Mouse (Mus musculus) heart, embryonic 13.5 days (tissue): ENCODE measurements around the gene Dnali1. TPM values are rescaled to one million over a fixed set of nuclear protein-coding genes. Genes with fewer than 3 reads are reported as not detected.

Source experiments
- ATAC-seq: fragments of 200-750 bp; cut with Nextera tagmentation; 2 replicates; pipeline ENCODE4 v1.8.0; 2017; ENCODE audit warnings: moderate TSS enrichment; ENCODE audit not compliant: insufficient number of reproducible peaks, low FRiP score, low TSS enrichment; ENCODE audit errors: extremely low read depth
- H3K27ac ChIP-seq: fragments of 300-500 bp; sonication (generic); replicated peaks from 2 replicates; pipeline ENCODE4 v1.5.1; 2015; ENCODE audit warnings: moderate library complexity, mild to moderate bottlenecking, inconsistent platforms
- H3K27me3 ChIP-seq: fragments of 300-500 bp; sonication (generic); replicated peaks from 2 replicates; pipeline ENCODE4 v1.6.1; 2015; ENCODE audit warnings: mild to moderate bottlenecking, inconsistent platforms
- H3K36me3 ChIP-seq: fragments of 300-500 bp; sonication (generic); 2 replicates; pipeline ENCODE4 v1.6.1; 2015; ENCODE audit warnings: mild to moderate bottlenecking, inconsistent platforms
- H3K4me1 ChIP-seq: fragments of 300-500 bp; sonication (generic); 2 replicates; pipeline ENCODE4 v1.6.1; 2015; ENCODE audit warnings: inconsistent platforms
- H3K4me2 ChIP-seq: fragments of 300-500 bp; sonication (generic); 2 replicates; pipeline ENCODE4 v1.6.1; 2015; ENCODE audit warnings: inconsistent platforms, mild to moderate bottlenecking, moderate library complexity
- H3K4me3 ChIP-seq: fragments of 300-500 bp; sonication (generic); 2 replicates; pipeline ENCODE4 v1.5.1; 2015; ENCODE audit warnings: moderate library complexity, mild to moderate bottlenecking, inconsistent platforms
- H3K9ac ChIP-seq: fragments of 300-500 bp; sonication (generic); 2 replicates; pipeline ENCODE4 v1.6.1; 2015; ENCODE audit warnings: inconsistent platforms, mild to moderate bottlenecking, moderate library complexity
- H3K9me3 ChIP-seq: fragments of 300-500 bp; sonication (generic); 2 replicates; pipeline ENCODE4 v1.6.1; 2016; ENCODE audit warnings: inconsistent platforms
- WGBS: fragments of 180-500 bp; shearing (Covaris S2); methylation state at CpG from one replicate; pipeline ENCODE4 v1.1.7; 2015; ENCODE audit warnings: mixed read lengths; 5-methylcytosine and 5-hydroxymethylcytosine counted together
- polyA plus RNA-seq: library from polyadenylated mRNA; unstranded; fragments of >200 nt; fragmentation: Nextera tagmentation; extraction: Ambion mirVana; gene quantifications from 2 replicates; pipeline ENCODE4 v1.2.1, GENCODE M21; 2015

The Dnali1 gene
- polyA plus RNA-seq, 1 experiment from 2014 or later, result 0.11 TPM

DNA sequence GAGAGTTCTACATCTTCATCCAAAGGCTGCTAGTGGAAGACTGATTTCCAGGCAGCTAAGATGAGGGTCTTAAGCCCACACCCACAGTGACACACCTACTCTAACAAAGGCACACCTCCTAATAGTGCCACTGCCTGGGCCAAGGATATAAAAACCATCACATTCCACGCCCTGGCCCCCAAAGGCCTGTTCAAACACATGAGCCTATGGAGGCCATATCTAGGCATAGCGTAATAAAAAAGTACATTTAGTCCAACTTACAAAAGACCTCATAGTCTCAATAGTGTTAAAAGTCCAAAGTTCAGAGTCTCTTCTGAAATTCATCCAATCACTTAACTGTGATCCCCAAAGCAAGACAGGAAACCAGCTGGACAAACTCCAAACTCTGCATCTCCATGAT lies 13.2 kb upstream of the Dnali1 start:
- no peak overlapping the region for H3K4me2 ChIP-seq
- WGBS, result 76% methylated on average over 2 of the region's 2 CpGs
- H3K9ac ChIP-seq, result no peak overlapping the region
- no peak overlapping the region for H3K27ac ChIP-seq
- peaks cover 1% of the 10 kb centered on the region; the same call in 1 of the 2 replicates for H3K4me1 ChIP-seq
- peaks cover 52% of the 10 kb centered on the region for H3K36me3 ChIP-seq
- no peak for ATAC-seq
- H3K27me3 ChIP-seq, result no peaks in the 10 kb centered on the region
- H3K4me3 ChIP-seq, result no peak overlapping the region
- no peaks in the 10 kb centered on the region for H3K9me3 ChIP-seq

DNA sequence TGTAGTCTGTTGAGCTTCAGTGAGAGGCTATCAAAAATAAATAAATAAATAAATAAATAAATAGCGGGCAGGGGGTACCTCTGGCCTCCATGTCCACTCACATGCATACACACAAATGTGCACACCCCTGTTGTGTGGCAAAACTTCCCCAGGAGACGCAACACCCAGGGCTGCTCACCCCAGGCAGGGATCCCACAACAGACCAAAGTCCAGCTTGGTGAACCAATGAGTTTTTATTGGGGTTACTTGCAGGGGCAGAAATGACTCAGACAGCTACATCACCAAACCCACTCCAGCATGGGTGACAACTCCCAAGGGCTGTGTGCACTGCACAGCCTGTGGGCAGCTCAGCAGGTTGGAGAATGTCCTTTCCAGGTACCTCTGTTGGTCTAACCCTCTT lies 12.2 kb upstream of the Dnali1 start:
- Histone ChIP-seq H3K9me3 (no peaks in the 10 kb centered on the region), H3K27ac (no peak overlapping the region), H3K4me2 (no peak overlapping the region), H3K9ac (no peak overlapping the region), H3K27me3 (no peaks in the 10 kb centered on the region), H3K36me3 (peaks cover 62% of the 10 kb centered on the region), H3K4me3 (no peak overlapping the region), H3K4me1 (no peaks in the 10 kb centered on the region)
- WGBS, result 81% methylated on average over 2 of the region's 2 CpGs
- no peak for ATAC-seq

DNA sequence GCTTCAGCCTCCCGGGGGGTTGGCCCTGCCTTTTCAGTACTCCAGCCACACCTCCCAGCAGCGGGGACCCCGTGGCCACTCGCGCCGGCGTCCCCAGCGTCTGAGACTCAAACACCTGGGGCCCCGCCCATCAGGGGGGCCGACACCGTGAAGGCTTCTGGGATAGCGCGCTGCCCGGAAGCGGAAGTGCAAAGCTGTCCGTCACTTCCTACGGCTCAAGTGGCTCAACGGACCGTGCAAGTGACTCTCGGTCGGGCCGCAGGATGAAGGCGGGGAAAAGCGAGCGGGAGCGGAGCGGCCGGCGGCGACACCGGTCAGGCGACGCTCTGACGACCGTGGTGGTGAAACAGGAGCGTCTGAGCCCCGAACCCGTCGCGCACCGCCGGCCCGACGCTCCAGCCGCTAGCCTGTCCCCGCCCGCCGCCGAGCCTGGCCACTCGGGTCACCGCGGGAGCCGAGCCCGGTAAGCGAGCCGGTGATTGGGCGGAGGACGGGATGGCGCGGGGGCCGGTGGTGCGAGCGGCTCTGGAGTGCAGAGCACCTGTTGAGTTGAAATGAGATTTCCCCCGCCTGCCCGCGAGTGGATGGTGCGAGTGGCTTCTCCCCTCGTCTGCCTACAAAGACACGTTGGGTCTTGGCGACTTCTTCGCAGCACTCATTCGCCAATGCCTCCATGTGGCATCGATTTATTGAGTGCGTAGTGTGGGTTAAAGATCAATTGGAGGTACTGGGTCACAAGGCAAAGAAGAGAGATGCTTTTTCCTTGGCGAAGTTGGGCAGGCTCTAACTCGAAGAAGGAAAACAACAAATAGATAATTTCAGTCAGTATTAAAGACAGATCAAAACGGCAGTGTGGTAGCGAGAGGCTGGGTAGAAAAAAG lies 1.2 kb upstream of the Dnali1 start, which contains the start of gene Snip1:
Snip1 (plus strand) TSS at position 183 of the 881 bp plus-strand sequence.
- peak; percentile 90 for ATAC-seq
- H3K36me3 ChIP-seq, result peaks cover 38% of the 10 kb centered on the region
- peaks cover 19% of the 10 kb centered on the region for H3K4me1 ChIP-seq
- H3K4me3 ChIP-seq, result peak within 1 kb of the TSS; percentile 96
- 0 out of 2 replicates have a peak, but pooled peaks cover 4% of the 10 kb centered on the region for H3K27me3 ChIP-seq
- H3K9me3 ChIP-seq, result no peaks in the 10 kb centered on the region
- WGBS, result under 1% methylated on average over 78 of the region's 78 CpGs
- peak within 1 kb of the TSS; percentile 97 for H3K9ac ChIP-seq
- H3K27ac ChIP-seq, result peak within 1 kb of the TSS; percentile 71
- peak within 1 kb of the TSS; percentile 90 for H3K4me2 ChIP-seq

DNA sequence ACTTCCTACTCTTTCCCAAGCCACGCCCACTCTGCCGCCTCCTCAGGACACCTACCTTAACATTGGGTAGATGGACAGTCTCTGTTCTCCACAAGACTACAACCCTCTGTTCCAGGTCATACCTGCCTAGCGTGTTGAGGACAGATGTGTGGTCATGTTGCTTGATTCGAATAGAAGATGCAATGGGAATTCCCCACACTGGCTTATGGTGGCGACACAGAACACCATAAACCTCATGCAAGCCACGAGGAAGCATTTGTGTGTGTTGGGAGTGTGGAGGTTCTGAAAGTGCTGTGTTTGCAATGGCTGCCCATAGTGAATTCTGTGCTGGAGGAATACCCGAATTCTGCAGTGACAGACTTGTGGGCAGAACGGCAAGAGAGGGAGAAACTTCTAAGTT lies 1.7 kb downstream of the Dnali1 start:
- ATAC-seq, result no peak
- 0 out of 2 replicates have a peak, but pooled peaks cover 4% of the 10 kb centered on the region for H3K27me3 ChIP-seq
- no peak overlapping the region for H3K4me2 ChIP-seq
- no peak overlapping the region for H3K9ac ChIP-seq
- WGBS, result 69% methylated on average over 8 of the region's 8 CpGs
- no peak overlapping the region for H3K4me3 ChIP-seq
- H3K27ac ChIP-seq, result no peak overlapping the region
- peaks cover 9% of the 10 kb centered on the region for H3K36me3 ChIP-seq
- H3K9me3 ChIP-seq, result no peaks in the 10 kb centered on the region
- peaks cover 21% of the 10 kb centered on the region for H3K4me1 ChIP-seq

DNA sequence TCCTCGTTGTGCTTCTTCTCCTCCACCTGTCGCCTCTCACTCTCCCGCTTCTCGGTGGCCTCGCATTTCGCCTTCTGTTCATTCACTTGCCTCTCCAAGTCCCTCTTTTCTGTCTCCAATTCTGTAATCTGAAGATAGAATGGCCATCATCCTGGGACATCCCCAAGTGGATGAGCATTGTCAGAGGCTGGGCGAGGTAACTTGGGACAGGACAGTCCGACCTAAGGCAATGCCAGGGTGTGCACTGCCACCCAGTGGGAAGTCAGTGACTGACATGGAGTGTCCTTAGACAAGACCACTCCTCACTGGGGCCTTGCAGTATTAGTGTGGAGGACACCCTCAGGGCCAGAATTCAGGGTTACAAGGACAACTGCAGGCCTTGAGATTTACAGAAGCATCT lies 6.5 kb downstream of the Dnali1 start:
- 2% methylated on average over 8 of the region's 8 CpGs for WGBS
- no peak; the same call in 1 of the 2 replicates for ATAC-seq
- H3K9ac ChIP-seq, result peak overlapping the region; percentile 55

DNA sequence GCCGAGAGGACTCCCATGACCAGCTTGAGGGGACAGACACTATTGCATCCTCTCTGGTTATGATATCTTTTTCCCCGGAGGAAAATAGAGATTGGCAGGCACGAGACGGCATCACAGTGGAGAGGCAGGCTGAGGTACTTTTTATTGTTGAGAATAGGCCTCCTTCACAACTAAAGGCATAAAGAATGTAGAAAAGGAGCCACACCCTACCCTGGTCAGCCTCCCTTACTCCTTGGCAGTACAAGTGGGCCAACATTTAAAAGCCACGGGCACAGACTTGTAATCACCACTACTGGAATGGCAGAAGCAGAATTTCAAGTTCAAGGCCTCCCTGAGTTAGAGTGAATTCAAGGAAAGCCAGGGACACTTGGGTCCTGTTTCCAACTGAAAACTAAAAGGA lies 7.5 kb downstream of the Dnali1 start:
- peaks cover 35% of the 10 kb centered on the region for H3K36me3 ChIP-seq
- H3K4me2 ChIP-seq, result no peak overlapping the region; the same call in 1 of the 2 replicates
- no peaks in the 10 kb centered on the region for H3K9me3 ChIP-seq
- H3K4me3 ChIP-seq, result no peak overlapping the region
- H3K4me1 ChIP-seq, result peaks cover 24% of the 10 kb centered on the region
- H3K27ac ChIP-seq, result peak overlapping the region; percentile 48; the same call in 1 of the 2 replicates
- H3K27me3 ChIP-seq, result no peaks in the 10 kb centered on the region
- 24% methylated on average over 5 of the region's 5 CpGs for WGBS
- no peak for ATAC-seq
- H3K9ac ChIP-seq, result peak overlapping the region; percentile 44; the same call in 1 of the 2 replicates

More for the DNA sequence above, 6.5 kb downstream of the Dnali1 start:
- Histone ChIP-seq H3K4me1 (peaks cover 24% of the 10 kb centered on the region), H3K9me3 (no peaks in the 10 kb centered on the region), H3K4me2 (peak overlapping the region; percentile 63), H3K27ac (no peak overlapping the region), H3K27me3 (no peaks in the 10 kb centered on the region), H3K4me3 (peak overlapping the region; percentile 32), H3K36me3 (peaks cover 25% of the 10 kb centered on the region)

DNA sequence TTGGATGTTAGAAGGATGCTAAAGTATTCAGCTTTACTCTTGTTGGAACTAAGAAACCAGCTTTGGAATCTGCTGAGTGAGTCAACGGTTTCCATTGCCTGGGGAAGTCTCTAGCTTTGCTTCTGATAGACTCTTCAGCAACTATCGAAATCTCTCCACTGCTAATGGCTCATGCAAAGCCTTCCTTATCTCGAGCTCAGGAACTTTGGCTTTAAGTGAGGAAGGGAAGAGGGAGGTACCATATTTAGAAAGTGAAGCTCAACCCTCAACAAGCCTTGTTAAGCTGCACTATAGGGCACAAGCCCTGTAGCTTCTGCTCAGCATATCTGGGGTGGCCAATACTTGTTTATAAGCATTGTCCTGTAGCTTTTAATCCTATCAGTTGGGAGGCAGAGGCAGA lies 8.2 kb downstream of the Dnali1 start:
- peak overlapping the region; percentile 48 for H3K27ac ChIP-seq
- no peaks in the 10 kb centered on the region for H3K9me3 ChIP-seq
- H3K4me3 ChIP-seq, result no peak overlapping the region
- H3K27me3 ChIP-seq, result no peaks in the 10 kb centered on the region
- ATAC-seq, result no peak
- peak overlapping the region; percentile 44; the same call in 1 of the 2 replicates for H3K9ac ChIP-seq
- no peak overlapping the region; the same call in 1 of the 2 replicates for H3K4me2 ChIP-seq
- H3K4me1 ChIP-seq, result peaks cover 24% of the 10 kb centered on the region
- WGBS, result 6% methylated on average over 3 of the region's 3 CpGs
- H3K36me3 ChIP-seq, result peaks cover 43% of the 10 kb centered on the region

DNA sequence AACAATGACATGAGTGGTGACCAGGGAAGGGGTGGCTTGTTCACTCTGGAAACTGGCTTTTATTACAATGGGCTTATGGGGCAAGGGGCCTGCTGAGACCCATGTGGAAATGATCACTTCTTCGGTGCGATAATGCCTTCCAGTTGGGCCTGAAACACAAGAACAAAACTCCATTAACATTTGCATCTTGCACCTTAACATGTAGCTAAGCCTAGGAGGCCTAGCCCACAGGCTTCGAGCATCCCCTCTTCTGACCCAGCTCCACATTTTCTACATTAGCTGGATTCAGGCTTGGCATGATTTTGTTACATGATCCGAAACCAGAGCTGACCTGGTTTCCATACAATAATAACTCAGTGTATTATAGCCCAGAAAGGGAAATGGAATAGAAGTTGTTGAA lies 9.0 kb downstream of the Dnali1 start:
- H3K27me3 ChIP-seq, result no peaks in the 10 kb centered on the region
- peaks cover 51% of the 10 kb centered on the region for H3K36me3 ChIP-seq
- no peak overlapping the region for H3K4me3 ChIP-seq
- no peak overlapping the region for H3K27ac ChIP-seq
- H3K9me3 ChIP-seq, result no peaks in the 10 kb centered on the region
- H3K9ac ChIP-seq, result no peak overlapping the region
- 89% methylated on average over 4 of the region's 4 CpGs for WGBS
- ATAC-seq, result no peak
- no peak overlapping the region for H3K4me2 ChIP-seq
- peaks cover 24% of the 10 kb centered on the region for H3K4me1 ChIP-seq

DNA sequence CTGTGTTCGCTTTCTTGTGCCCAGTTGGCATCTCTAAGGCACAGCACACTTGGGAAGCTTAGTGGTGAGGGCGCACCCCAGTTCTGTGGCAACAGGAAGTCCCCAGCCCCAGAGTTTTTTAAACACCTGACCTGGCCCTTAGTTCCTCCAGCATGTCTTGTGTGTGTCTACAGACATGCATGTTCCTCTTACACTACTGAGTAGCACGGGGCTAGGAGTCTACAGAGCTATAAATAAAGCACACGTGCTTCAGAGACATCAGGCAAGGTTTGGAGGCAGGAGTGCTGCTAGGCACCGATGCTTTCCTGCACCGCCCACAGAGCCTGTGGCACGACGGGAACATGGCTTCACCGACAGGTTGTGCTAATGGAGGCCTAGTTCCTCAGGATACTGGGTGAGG lies 10.1 kb downstream of the Dnali1 start:
- WGBS, result 69% methylated on average over 9 of the region's 9 CpGs
- ATAC-seq, result no peak

DNA sequence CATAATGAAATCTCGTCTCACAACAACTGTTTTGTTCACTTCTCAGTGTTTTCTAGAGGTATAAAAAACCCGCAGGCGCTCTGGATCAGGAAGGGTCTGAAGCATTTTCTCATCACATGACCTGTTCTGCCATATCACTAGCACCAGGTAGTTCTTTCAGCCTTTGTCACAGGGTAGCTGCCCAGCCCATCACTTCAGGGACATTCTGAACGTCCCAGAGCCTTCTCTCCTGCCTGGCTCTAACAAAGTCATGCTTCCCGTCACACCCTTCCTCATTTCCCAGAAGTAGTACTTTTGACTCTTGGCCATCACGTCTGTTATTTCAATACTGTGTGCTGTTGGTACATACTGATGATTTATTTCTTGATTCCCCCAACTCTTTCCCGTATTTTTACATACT lies 21.0 kb downstream of the Dnali1 start:
- no peak for ATAC-seq
- Histone ChIP-seq H3K4me1 (no peaks in the 10 kb centered on the region), H3K9ac (no peak overlapping the region), H3K27ac (no peak overlapping the region), H3K4me3 (no peak overlapping the region), H3K9me3 (no peaks in the 10 kb centered on the region), H3K36me3 (peaks cover 99% of the 10 kb centered on the region), H3K27me3 (no peaks in the 10 kb centered on the region), H3K4me2 (no peak overlapping the region)
- WGBS, result 83% methylated on average over 7 of the region's 7 CpGs

More for the DNA sequence above, 10.1 kb downstream of the Dnali1 start:
- Histone ChIP-seq H3K4me3 (no peak overlapping the region), H3K9ac (no peak overlapping the region), H3K36me3 (peaks cover 61% of the 10 kb centered on the region), H3K4me2 (no peak overlapping the region), H3K27me3 (no peaks in the 10 kb centered on the region), H3K4me1 (peaks cover 24% of the 10 kb centered on the region), H3K27ac (0 out of 2 replicates have a peak overlapping the region, but pooled peaks have one; percentile 20), H3K9me3 (no peaks in the 10 kb centered on the region)

DNA sequence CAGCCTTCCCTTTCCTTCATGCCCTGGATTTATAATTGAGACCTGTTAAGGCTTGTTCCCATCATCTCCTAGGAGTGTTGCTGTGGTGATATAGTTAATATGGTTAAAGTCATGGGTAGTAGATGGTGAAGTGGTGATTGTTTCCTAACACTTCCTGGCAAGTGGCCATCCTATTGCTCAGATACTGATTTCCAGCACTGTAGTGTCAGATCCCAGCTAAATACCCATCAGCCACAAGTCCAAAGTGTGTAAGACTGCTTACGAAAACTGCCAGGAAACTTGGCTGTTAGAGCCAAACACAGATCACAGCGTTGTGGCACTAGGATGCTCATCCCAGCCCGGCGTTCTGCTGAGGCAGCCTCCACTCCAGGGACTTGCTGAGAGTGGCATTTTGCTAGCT lies 31.2 kb downstream of the Dnali1 start:
- no peak overlapping the region for H3K27ac ChIP-seq

More for the DNA sequence above, 31.2 kb downstream of the Dnali1 start:
- no peak for ATAC-seq
- WGBS, result 97% methylated on average over 4 of the region's 4 CpGs
- Histone ChIP-seq H3K4me2 (no peak overlapping the region), H3K4me3 (no peak overlapping the region), H3K9me3 (no peaks in the 10 kb centered on the region), H3K4me1 (peaks cover 14% of the 10 kb centered on the region), H3K9ac (no peak overlapping the region), H3K36me3 (peaks cover 56% of the 10 kb centered on the region), H3K27me3 (no peaks in the 10 kb centered on the region)
